Mouse (Mus musculus) heart, embryonic 16.5 days (tissue): ENCODE data around the gene Atp5g1. TPM values are rescaled to one million over a fixed set of nuclear protein-coding genes. Genes with fewer than 3 reads are reported as not detected.
A peak's percentile ranks its signal among the peaks of the same experiment; 100 is the strongest.
"Not testable (repeated sequence)": the region's sequence is repeated elsewhere in the genome, so short reads cannot be mapped to it uniquely, and the experiment has no call there.

Experiments
- ATAC-seq: fragments of 200-750 bp; cut with Nextera tagmentation; replicated peaks from 2 replicates; pipeline ENCODE4 v1.8.0; 2017; ENCODE audit warnings: moderate number of reproducible peaks; ENCODE audit not compliant: insufficient read depth, low FRiP score; ENCODE audit errors: extremely low read depth
- H3K27ac ChIP-seq: fragments of 300-500 bp; sonication (generic); 2 replicates; pipeline ENCODE4 v1.5.1; 2014; ENCODE audit warnings: mild to moderate bottlenecking, low read length, control low read depth, moderate library complexity
- H3K27me3 ChIP-seq: fragments of 300-500 bp; sonication (generic); 2 replicates; pipeline ENCODE4 v1.6.1; 2014; ENCODE audit warnings: low read length, mixed read lengths; ENCODE audit not compliant: control insufficient read depth, insufficient read depth
- H3K36me3 ChIP-seq: fragments of 300-500 bp; sonication (generic); 2 replicates; pipeline ENCODE4 v1.6.1; 2014; ENCODE audit not compliant: control insufficient read depth, insufficient read depth
- H3K4me1 ChIP-seq: fragments of 300-500 bp; sonication (generic); 2 replicates; pipeline ENCODE4 v1.6.1; 2014; ENCODE audit warnings: low read length, mixed read lengths; ENCODE audit not compliant: control insufficient read depth, insufficient read depth
- H3K4me2 ChIP-seq: fragments of 300-500 bp; sonication (generic); 2 replicates; pipeline ENCODE4 v1.6.1; 2014; ENCODE audit warnings: low read depth, mild to moderate bottlenecking, control low read depth, low read length
- H3K4me3 ChIP-seq: fragments of 300-500 bp; sonication (generic); 2 replicates; pipeline ENCODE4 v1.5.1; 2014; ENCODE audit warnings: mild to moderate bottlenecking, control low read depth, low read length
- H3K9ac ChIP-seq: fragments of 300-500 bp; sonication (generic); 2 replicates; pipeline ENCODE4 v1.6.1; 2014; ENCODE audit warnings: low read length, control low read depth
- H3K9me3 ChIP-seq: fragments of 300-500 bp; sonication (generic); replicated peaks from 2 replicates; pipeline ENCODE4 v1.6.1; 2016; ENCODE audit warnings: low read length; ENCODE audit not compliant: control insufficient read depth
- WGBS: fragments of 180-500 bp; shearing (Covaris S2); extraction: QIAGEN DNeasy Blood & Tissue Kit; methylation state at CpG from one replicate; pipeline ENCODE4 v1.1.7; 2014; 5-methylcytosine and 5-hydroxymethylcytosine counted together
- polyA plus RNA-seq: library from polyadenylated mRNA; unstranded; fragments of >200 nt; fragmentation: Nextera tagmentation; extraction: Ambion mirVana; gene quantifications from 2 replicates; pipeline ENCODE4 v1.2.1, GENCODE M21; 2015

The Atp5g1 gene
- polyA plus RNA-seq, 1 experiment from 2014 or later: 2,218 TPM

GRCm38 (mm10) chr11:96110950-96111349 lies 35.5 kb upstream of the Atp5g1 start:
- not testable (repeated sequence) for H3K4me1 ChIP-seq, H3K27me3 ChIP-seq, H3K9me3 ChIP-seq, ATAC-seq, H3K27ac ChIP-seq, H3K4me3 ChIP-seq, H3K36me3 ChIP-seq, H3K4me2 ChIP-seq, H3K9ac ChIP-seq
- 49% methylated on average over 2 of the region's 2 CpGs for WGBS

GRCm38 (mm10) chr11:96108376-96108775 lies 32.9 kb upstream of the Atp5g1 start:
- Histone ChIP-seq H3K4me1 (no peaks in the 10 kb centered on the region), H3K36me3 (no peaks in the 10 kb centered on the region), H3K4me2 (no peak overlapping the region), H3K9ac (no peak overlapping the region), H3K27ac (no peak overlapping the region), H3K4me3 (no peak overlapping the region), H3K9me3 (no peaks in the 10 kb centered on the region), H3K27me3 (no peaks in the 10 kb centered on the region)
- WGBS: 66% methylated on average over 1 of the region's 1 CpGs
- no peak for ATAC-seq

- Histone ChIP-seq H3K9ac (no peak overlapping the region), H3K9me3 (peaks cover under 1% of the 10 kb centered on the region), H3K4me3 (no peak overlapping the region), H3K27me3 (no peaks in the 10 kb centered on the region), H3K27ac (peak overlapping the region; percentile 79), H3K4me1 (no peaks in the 10 kb centered on the region), H3K4me2 (no peak overlapping the region), H3K36me3 (no peaks in the 10 kb centered on the region)
- peak; percentile 57; the same call in 1 of the 2 replicates for ATAC-seq
- 8% methylated on average over 3 of the region's 3 CpGs for WGBS
Measured at GRCm38 (mm10) chr11:96093361-96093760, 17.9 kb upstream of the Atp5g1 start.

GRCm38 (mm10) chr11:96092674-96093291 lies 17.3 kb upstream of the Atp5g1 start:
- no peak overlapping the region for H3K9ac ChIP-seq
- H3K4me2 ChIP-seq: no peak overlapping the region
- 29% methylated on average over 7 of the region's 7 CpGs for WGBS
- no peak overlapping the region for H3K4me3 ChIP-seq
- no peaks in the 10 kb centered on the region for H3K36me3 ChIP-seq
- no peaks in the 10 kb centered on the region for H3K4me1 ChIP-seq
- peak; percentile 64 for ATAC-seq
- H3K9me3 ChIP-seq: peaks cover 5% of the 10 kb centered on the region
- H3K27me3 ChIP-seq: no peaks in the 10 kb centered on the region
- H3K27ac ChIP-seq: peak overlapping the region; percentile 79

GRCm38 (mm10) chr11:96091073-96091472 lies 15.6 kb upstream of the Atp5g1 start:
- no peak for ATAC-seq
- Histone ChIP-seq H3K9me3 (peaks cover 5% of the 10 kb centered on the region), H3K36me3 (no peaks in the 10 kb centered on the region), H3K27me3 (no peaks in the 10 kb centered on the region), H3K27ac (no peak overlapping the region), H3K9ac (no peak overlapping the region), H3K4me1 (no peaks in the 10 kb centered on the region), H3K4me2 (no peak overlapping the region), H3K4me3 (no peak overlapping the region)
- 61% methylated on average over 2 of the region's 2 CpGs for whole genome bisulfite sequencing

GRCm38 (mm10) chr11:96087981-96088380 lies 12.5 kb upstream of the Atp5g1 start:
- H3K36me3 ChIP-seq: no peaks in the 10 kb centered on the region
- H3K9ac ChIP-seq: no peak overlapping the region
- 87% methylated on average over 6 of the region's 6 CpGs for WGBS
- no peak for ATAC-seq
- no peak overlapping the region for H3K4me3 ChIP-seq
- H3K9me3 ChIP-seq: peaks cover 5% of the 10 kb centered on the region
- H3K4me2 ChIP-seq: no peak overlapping the region
- H3K27ac ChIP-seq: no peak overlapping the region
- no peaks in the 10 kb centered on the region for H3K27me3 ChIP-seq
- H3K4me1 ChIP-seq: no peaks in the 10 kb centered on the region

GRCm38 (mm10) chr11:96082682-96083081 lies 7.2 kb upstream of the Atp5g1 start:
- Histone ChIP-seq H3K36me3 (no peaks in the 10 kb centered on the region), H3K4me2 (no peak overlapping the region), H3K27ac (no peak overlapping the region), H3K9me3 (no peaks in the 10 kb centered on the region), H3K4me3 (no peak overlapping the region), H3K27me3 (no peaks in the 10 kb centered on the region), H3K9ac (no peak overlapping the region), H3K4me1 (no peaks in the 10 kb centered on the region)
- ATAC-seq: no peak
- WGBS: 74% methylated on average over 3 of the region's 3 CpGs

GRCm38 (mm10) chr11:96080736-96081135 lies 5.3 kb upstream of the Atp5g1 start:
- Histone ChIP-seq H3K27ac (no peak overlapping the region), H3K4me1 (no peaks in the 10 kb centered on the region), H3K36me3 (no peaks in the 10 kb centered on the region), H3K4me3 (no peak overlapping the region), H3K9me3 (no peaks in the 10 kb centered on the region), H3K27me3 (no peaks in the 10 kb centered on the region), H3K4me2 (no peak overlapping the region), H3K9ac (no peak overlapping the region)
- no peak for ATAC-seq
- 61% methylated on average over 5 of the region's 5 CpGs for WGBS

GRCm38 (mm10) chr11:96076221-96077105 lies 993 bp upstream of the Atp5g1 start:
- Histone ChIP-seq H3K4me2 (peak overlapping the region; percentile 63), H3K27me3 (no peaks in the 10 kb centered on the region), H3K9ac (peak overlapping the region; percentile 40; the same call in 1 of the 2 replicates), H3K9me3 (no peaks in the 10 kb centered on the region), H3K27ac (peak overlapping the region; percentile 66), H3K4me3 (peak overlapping the region; percentile 40), H3K4me1 (peaks cover 9% of the 10 kb centered on the region), H3K36me3 (peaks cover 8% of the 10 kb centered on the region; the same call in 1 of the 2 replicates)
- 60% methylated on average over 13 of the region's 13 CpGs for WGBS
- ATAC-seq: no peak
